Mouse (Mus musculus): ENCODE measurements at regions not wholly inside any gene's neighbourhood (a gene's known extent, or its start where the extent isn't known, plus 50 kb on each side); places are given as distances from the start of the nearest gene placed in this dataset.

DNA sequence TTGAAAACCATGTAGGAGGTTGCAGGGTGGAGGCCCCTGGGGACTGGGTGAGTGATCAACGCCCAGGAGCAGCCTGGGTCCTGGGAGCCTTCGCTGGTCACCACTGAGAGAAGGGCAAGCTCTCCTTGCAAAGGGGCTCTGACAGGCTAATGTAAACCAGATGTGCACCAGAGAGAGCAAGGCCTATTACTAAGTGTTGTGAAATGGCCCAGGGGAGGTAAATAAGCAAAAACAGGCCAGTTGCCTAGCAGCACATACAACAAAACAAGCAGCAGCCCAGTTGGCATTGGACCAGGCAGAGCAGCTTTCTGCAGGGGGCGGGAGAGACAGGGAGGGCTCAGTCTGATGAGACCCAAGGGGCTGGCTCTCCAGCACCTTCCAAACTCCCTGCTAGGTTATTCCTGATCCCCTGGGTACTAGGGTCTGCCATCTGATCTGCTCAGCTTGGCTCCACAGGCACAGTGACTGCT lies 239.5 kb upstream of the Fggy start:
- peak; percentile 51 for DNase-seq (ENCODE audit: low spot score)

DNA sequence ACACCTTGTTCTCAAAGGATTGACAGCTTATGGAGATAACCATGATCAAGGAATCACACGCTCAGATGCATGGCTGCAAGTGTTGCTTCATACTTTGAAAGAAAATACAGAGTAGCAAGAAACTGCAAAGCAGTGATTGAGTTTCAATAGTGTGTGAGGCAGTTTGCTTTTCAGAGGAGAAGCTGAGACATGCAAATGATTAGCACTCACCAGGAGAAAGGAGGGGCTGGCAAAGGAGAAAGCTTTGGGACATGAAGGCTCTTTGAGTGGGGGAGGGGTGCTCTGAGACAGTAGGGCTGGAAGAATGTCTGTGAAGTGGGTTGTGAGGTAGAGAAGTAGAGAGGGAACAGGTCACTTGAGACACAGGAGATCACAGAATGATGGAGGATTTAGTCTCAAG lies 238.7 kb upstream of the Fggy start:
- DNase-seq (ENCODE audit: low spot score) = no peak

DNA sequence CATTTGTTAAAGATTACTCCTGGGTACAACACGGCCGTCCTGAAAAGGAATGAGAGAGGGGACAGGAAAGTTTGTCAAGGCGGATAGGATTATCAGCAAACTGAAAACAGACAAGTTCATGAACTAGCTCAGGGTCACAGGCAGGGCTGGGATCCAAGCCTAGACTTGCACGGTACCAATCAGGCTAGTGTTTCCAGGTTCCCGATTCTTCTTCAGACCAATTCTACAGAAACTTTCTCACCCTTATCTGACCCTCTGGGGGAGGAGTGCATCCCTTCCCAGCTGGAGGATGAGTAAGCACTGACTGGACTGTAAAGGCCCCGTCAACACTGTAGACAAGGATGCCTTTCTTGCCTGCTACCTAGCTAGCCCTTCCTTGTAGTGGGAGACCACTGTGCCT lies 238.3 kb upstream of the Fggy start:
- DNase-seq (ENCODE audit: low spot score) = peak; percentile 66

DNA sequence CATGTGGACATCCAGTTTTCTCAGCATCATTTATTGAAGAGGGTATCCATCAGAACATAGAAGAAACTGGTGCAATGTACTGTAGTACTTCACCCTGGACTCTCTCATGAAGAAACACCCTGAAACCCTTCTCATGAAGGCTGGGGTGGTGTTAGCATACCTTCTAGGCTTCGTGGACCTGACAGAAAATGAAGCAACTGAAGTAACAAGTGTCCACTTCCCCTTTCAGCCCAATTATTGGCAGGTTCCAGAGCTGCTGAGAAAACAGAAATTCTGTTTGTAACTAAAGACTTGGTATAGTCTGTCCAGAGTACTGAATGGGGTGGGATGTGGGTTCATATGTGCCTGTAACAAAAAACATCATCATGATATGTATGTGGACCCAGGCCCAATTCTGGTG lies 231.4 kb upstream of the Fggy start:
- DNase-seq (ENCODE audit: low spot score) = no peak

DNA sequence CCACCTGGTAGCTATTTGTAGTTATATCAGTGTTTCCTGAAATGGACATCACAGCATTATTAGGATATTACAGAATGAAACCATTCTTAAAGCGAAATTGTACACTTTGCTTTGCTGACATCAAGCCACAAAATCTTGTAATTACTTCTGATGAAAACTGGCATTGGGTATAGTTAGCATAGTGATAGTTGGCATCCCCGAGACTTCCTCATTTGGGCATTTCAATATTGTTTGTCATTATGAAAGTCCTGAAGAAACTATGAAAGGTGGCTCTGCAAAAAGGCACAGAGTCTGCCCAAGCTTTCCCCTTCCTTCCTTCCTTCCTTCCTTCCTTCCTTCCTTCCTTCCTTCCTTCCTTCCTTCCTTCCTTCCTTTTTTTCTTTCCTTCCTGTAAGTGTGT lies 217.5 kb upstream of the Fggy start:
- no peak for DNase-seq (ENCODE audit: low spot score)

DNA sequence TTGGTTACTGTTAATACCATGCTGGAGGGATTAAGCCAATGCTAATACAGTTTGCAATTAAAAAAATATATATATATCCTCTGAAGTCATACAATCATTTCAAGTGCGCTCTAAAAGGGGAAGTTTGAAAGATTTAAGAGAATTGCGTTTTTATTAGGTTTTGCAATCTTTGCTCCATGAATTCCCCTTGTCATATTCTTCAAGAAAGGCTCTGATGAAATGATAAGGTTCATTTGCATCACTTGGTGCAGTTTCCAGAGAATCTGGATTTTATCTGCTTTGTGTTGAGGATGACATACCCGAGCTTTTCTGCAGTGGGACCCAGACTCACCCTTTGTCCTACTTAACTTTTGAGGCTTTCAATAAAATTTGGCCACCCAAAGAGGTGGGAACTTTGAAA lies 216.4 kb upstream of the Fggy start:
- no peak for DNase-seq (ENCODE audit: low spot score)

DNA sequence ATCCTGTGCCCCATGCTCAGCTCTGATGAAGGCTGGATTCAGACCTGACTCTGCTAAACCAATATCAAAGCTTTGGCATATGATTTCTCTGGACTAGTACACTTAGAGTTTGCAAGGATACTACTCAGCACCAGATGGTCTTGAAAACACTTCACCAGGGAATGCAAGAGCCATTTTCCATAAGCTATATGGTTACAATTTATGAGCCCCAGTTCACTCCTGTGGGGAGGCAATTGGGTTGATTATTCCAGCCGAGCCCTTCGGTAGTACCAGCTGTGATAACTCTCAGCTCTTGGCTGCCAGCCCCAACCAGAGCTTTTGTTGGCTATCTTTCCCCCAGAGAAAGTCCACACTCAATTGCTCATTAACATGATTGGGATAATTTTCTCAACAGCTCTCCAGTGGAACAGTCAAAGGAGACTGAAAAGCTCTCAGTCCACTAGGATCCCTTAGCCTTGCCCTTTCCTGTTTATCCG lies 210.5 kb upstream of the Fggy start:
- DNase-seq (ENCODE audit: low spot score) = no peak

DNA sequence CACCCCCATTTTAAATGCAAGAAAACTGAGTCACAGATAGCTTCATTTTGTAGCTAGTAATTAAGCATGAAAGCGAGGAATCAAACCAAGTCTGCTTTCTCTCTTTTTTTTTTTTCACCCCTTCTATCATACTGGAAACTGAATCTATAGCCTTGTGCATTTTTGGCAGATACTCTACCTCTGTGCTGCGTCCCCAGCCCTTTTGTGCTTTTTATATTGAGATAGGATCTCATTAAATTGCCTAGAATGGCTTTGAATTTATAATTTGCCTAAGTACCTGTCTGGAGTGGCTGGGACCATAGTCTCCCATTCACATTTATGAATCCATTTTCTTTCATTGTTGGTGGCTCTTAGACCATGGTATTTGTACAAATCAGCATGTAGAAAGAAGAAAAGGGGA lies 209.9 kb upstream of the Fggy start:
- no peak for DNase-seq (ENCODE audit: low spot score)

DNA sequence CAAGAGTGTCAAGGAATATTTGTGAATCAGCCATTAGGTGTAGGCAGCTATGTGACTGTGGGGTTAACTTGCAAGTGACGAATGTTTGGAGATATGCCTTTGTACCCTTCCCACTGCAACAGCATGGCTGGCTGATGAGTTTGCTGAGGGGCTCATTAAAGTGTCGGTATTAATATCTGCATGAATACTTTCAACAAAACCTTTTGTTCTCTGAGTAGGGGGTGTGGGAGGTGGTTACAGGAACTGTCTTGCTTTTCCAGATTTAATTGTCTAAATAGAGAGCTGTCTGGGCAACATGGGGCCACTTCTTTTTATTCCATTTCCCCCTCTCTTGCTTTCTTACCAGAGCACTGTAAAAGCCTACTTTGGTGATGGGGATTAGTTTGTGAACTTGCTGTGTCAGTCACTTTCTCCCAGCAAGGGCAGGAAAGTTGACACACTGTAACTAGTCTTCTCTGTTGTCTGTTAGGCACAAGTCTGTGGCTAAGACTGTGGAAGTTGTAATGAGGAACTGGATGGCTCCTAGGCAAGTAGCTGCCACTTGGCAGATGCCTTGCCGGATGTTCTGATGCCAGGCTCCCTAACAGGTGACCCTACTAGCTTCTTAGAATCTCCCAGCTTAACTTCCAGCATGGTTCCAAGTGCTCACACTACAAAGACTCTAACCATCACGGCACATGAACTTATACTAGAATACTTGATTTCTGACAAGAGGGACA lies 208.7 kb upstream of the Fggy start:
- no peak for DNase-seq (ENCODE audit: low spot score)

DNA sequence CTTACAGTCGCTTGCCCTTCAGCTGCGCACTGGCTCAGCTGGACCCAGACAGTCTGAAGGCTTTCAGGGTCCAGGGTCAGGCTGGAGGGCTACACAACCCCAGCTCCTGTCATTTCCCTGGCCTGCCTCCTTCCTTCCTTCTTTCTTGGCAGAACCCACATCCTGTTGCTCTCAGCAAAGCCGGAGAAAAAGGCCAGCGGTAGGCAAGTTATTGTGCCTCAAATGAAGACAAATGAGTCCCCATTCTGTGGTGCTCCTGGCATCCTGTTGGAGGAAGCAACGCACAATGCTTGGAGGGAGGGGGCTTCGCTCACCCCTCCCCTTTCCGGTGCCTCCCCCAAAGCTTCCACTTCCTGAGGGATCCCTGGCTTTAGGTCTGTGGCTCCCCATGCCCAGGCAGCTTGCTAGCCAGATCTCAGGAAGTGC lies 203.4 kb upstream of the Fggy start:
- peak; percentile 20 for DNase-seq (ENCODE audit: low spot score)

DNA sequence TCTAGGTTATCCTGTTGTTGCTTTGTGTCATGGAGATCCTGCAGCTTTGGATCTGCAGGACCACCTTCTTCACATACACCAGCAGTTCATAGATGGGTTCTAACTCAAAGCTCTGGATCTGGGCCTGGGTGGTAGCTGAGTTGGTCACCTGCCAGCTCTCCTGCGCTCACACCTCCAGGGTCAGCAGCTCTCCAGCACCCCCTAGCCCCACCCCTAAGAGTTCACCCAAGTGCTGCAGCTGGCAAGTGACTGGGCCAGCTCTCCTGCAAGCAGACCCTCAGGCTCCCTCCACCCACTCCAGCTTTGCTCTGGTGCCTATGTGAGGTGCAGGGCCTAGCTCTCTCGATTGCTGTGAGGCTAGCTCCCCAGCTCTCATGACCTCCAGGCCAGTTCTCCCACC lies 198.6 kb upstream of the Fggy start:
- no peak for DNase-seq (ENCODE audit: low spot score)

DNA sequence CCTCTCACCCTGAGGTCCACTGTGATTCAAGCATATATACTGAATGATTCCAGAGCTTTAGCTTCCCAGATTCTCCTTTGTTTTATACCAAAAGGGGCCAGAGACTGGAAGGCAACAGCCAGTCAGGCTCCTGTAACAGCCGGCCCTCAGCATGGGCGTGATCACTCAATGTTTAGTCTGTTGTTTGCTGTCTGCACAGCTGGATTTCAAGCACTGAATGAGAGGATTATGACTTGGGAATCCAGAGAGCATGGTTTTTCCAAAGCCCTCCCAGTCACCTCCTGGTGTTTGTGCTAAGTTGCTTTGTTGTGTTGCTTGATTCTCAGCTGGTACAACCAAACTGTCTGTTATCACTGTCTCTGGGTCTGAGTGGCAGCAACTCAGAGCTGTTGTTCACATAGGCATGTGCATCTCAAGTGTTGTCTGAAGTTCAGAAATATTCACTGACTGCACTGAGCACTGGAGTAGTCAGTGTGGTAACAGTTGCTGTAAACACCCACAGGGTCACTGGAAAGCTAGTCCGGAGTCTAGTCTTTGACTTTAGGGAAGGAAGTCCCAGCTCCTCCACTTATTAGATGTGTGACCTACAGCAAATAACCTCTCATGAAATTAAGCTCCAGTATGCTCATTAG lies 196.9 kb upstream of the Fggy start:
- DNase-seq (ENCODE audit: low spot score) = no peak

DNA sequence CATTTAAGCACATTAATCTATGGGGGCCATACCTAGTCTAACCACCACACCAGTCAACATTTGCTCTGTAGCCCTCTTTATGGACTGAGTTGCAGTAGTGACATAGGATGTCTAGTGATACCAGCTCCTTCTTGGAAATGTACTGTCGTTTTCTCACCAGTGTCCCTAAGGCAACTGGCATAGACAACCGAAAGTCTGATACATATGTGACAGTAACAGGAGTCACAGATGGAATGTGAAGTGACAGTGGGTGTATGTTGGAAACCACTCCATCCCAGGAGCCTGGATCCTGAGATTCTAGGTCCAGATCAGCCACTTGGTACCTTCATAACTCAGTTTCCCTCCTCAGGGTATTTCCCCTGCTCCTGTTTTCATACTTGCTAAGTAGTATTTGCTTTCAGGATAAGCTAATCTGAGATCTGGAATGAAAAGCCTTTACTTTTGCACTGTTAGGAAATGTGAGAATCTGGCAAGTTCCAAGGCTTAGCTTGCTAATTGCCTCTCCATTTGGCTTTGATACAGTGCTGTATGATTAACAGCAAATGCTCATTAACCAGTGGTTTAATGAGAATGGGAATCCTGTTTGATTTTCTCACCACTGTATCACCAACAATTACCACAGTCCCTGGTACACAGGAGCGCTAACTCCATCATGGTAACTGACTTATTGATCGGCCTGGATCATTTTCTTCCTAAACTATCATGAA lies 192.8 kb upstream of the Fggy start:
- DNase-seq (ENCODE audit: low spot score) = no peak

DNA sequence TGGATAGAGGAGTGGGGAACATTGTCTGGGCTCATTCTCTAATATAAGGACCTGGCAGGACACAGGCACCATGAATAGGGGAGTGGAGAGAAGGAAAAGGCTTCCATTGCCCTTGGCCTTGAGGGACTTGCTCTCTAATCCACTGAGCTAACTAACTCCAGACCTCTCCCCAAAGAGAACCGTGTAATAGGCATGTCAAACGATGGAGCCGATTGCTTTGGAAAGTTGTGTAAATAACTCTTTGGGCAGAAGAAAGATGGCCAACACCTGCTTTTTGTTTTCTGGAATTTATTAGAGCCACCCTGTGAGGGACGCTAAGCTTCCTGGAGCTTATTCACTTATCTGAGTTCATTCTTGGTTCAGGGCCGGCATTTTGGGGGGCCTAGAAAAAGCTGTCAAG lies 180.9 kb upstream of the Fggy start:
- DNase-seq (ENCODE audit: low spot score) = no peak

DNA sequence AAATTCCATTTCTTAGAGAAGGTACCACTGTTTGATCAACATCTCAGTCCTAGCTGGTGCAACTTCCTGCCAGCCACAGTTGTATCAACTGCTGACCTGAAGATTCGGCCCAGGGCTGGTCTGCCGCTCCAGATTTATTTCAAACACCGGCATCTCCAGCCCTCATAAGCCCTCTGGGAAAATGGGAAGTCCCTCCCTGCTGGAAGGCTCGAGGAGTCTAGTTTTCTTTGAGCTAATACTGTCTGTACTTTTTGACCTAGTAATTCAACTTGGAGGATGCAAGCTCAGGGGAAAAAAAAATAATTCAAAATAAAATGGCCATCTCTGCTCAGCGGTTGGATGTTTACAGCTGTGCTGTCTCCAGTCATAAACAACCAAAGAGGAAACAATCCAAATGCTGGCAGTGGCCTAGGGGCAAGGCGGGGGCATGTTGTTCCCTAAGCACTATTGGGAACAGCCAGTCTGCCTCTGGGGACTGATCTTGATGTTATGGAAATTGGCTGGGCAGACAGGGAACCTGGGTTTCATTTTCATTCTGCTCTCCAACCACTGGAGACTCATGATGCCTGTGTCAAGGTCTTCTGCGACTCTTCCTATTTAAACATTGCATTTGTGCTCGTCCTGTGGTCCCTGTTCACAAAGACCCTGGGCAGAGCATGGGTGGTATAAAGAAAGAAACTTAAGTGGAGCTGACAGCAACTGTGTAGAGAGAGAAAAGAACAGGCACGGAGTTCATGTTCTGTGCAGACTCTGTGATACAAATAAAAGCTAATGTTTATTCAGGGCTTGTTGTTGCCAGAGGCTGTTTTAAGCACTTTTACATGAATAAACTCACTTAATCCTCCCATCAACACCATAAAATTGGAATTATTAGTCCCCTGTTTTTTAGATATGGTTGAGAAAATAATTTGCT lies 179.8 kb upstream of the Fggy start:
- peak; percentile 53 for DNase-seq (ENCODE audit: low spot score)

DNA sequence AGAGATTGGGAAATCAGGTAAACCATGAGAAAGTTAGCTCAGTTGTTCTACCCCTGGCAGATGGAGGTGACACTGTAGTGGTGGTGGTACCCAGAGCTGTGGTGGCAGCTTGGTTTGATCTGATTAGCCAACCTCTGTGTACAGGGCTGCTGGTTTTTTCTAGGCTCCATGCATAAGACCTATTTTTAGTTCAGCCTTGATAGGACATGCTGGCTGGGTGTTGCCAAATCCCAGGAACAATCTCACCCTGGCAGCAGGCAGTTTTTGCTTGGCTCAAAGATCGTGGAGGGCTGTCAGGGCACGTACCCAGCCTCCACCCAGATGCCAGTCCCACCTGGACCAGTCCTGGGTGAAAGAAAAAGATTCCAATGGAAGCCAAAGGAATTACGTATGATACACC lies 178.7 kb upstream of the Fggy start:
- DNase-seq (ENCODE audit: low spot score) = peak; percentile 29

DNA sequence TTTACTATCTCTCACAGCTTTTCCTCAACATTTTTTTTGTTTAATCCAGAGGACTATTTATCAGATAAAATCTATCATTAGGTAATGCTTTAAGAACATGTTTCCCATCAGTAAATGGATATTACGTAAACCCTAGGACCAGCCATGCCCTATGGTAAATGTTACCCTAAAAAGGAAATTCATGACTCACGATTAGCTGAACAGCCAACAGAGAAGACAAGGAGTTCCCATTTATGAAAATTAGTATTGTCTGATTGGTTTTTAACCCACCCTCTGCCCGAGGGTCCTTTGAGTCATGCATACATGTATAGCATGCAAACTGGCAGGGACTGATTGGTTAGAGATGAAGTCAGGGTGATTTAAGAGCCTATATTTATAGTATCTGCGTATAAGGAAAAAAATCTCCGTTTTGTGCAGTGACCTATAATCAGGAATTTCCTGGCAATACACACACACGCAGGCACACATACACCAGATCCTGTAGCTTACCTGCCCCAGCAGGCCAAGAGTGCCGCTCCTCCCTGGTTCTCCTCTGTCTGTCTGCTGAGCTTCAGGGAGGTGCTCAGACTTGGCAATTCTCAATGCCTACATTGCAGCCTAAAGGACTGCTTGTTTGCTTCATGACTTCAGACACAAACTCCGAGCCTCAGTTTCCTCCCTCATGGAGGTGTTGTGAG lies 174.0 kb upstream of the Fggy start:
- DNase-seq (ENCODE audit: low spot score) = no peak

DNA sequence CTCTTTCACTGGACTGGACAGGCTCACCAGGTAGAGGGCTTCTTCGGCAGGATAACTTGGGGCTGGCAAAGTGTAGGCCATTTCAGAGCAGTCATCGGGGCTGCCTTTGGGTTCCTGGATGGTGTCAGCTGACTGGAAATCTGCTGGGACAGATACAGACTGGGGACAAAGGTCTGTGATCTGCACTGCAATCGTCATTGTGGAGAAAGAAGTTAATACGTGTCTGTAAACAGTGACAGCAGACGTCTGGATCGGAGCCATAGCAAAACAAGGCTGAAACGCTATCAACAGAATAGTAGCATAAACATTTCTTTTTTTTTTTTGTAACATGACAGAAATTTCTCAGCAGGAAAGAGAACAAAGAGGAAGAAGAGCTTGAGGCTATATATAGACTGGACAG lies 171.8 kb upstream of the Fggy start:
- no peak for DNase-seq (ENCODE audit: low spot score)

DNA sequence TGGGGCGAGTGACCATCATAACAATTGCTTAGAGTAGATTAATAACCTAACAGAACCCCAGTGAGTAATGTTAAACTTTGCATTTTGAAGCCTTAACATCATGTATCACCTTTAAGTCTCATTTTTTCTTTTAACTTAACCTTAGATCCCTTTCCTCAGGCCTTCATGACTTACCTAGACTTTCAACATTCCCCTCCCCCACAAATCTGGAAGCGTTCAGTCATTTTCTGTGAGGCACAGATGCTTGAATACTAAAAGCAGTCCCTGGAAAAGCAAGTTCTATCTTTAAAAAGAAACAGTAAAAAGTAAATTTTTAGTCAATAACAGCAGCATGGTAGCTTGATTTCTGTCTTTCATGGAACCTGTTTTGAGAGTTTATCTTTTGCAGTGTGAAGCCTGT lies 171.3 kb upstream of the Fggy start:
- DNase-seq (ENCODE audit: low spot score) = no peak

DNA sequence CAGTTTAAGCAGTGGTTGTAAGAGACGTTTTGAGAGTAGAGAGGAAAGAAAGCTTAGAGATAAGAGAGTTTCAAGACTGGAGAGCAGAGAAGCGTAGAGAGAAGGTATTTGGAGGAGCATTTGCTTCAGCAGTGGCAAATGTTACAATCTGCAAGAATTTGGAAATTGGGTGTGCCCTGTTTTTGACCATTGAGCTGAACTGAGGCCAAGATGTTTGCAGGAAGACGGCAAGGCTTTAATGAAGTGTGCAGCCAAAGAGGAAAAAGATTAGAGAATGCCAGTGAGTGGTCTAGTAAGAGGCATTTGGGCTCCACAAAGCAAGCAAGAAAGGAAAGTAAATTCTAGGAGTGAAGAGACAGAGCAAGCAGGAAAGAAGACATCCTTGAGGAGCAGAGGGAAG lies 168.8 kb upstream of the Fggy start:
- DNase-seq (ENCODE audit: low spot score) = no peak

DNA sequence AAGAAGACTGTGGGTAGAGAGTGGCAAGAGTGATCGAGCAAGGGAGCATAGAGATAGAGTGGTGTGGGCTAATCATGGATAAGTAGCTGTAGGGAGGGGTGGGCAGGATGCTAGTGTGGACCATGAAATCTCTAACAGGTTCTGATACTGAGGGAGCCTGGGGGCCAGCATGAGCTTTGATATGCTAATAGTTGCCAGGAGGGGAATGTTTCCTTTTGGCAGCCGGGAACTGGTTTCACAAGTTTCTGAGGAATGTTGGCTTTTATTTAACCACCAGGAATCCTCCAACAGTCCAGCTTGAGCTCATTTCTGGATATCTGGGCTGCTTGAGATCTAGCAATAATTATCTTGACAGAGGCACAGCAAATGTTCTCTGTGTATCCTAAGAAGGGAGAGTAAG lies 167.7 kb upstream of the Fggy start:
- no peak for DNase-seq (ENCODE audit: low spot score)

DNA sequence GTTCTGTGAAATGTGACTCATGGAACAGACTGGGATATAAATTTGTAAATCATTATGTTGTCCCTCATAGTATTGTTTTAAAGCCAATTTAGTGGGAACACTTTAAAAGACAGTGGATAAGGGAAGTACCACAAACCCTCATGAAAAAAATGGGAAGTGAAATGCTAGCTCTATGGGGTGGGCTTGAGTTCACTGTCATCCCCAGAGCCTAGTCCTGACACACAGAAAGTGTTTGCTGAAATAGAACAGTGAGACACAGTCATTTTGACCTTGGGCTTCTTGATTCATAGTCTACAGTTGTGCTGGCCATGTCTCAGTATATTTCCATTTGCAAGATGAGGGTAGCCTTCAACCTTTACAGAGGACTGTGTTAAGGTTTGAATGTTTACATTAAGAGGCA lies 166.8 kb upstream of the Fggy start:
- DNase-seq (ENCODE audit: low spot score) = no peak
